Mouse (Mus musculus): Measurements from ENCODE around the gene Zswim2. TPM values are rescaled to one million over a fixed set of nuclear protein-coding genes. Genes with fewer than 3 reads are reported as not detected.
"Not testable (repeated sequence)": the region's sequence is repeated elsewhere in the genome, so short reads cannot be mapped to it uniquely, and the experiment has no call there.

Zswim2 gene
- not detected for total RNA-seq (2021)

- DNase-seq: peak; percentile 23
Observed at GRCm38 (mm10) chr2:83940931-83941361, at the start of gene Zswim2. Gene Zswim2, minus strand, starts transcription at chr2:83941228.

GRCm38 (mm10) chr2:83990253-83990652 is 49.2 kb upstream of the Zswim2 start, which contains the start of gene Gm13691:
Gene Gm13691, plus strand, starts transcription at chr2:83990553.
- not testable (repeated sequence) for DNase-seq

- DNase-seq: not testable (repeated sequence)
Observed at GRCm38 (mm10) chr2:83984443-83984842, 43.4 kb upstream of the Zswim2 start, which contains the start of gene Gm13697. Gene Gm13697, plus strand, starts transcription at chr2:83984743.

- DNase-seq: not testable (repeated sequence)
Observed at GRCm38 (mm10) chr2:83978633-83979032, 37.6 kb upstream of the Zswim2 start, which contains the start of gene Gm13694. Gene Gm13694, plus strand, starts transcription at chr2:83978933.

- DNase-seq: not testable (repeated sequence)
Observed at GRCm38 (mm10) chr2:83972823-83973222, 31.8 kb upstream of the Zswim2 start, which contains the start of gene Gm13696. Gene Gm13696, plus strand, starts transcription at chr2:83973123.

GRCm38 (mm10) chr2:83967013-83967412 is 26.0 kb upstream of the Zswim2 start, which contains the start of gene Gm13695:
Gene Gm13695, plus strand, starts transcription at chr2:83967313.
- not testable (repeated sequence) for DNase-seq

GRCm38 (mm10) chr2:83961203-83961602 is 20.2 kb upstream of the Zswim2 start, which contains the start of gene Gm13693:
Gene Gm13693, plus strand, starts transcription at chr2:83961503.
- not testable (repeated sequence) for DNase-seq

- not testable (repeated sequence) for DNase-seq
Observed at GRCm38 (mm10) chr2:83955393-83955792, 14.4 kb upstream of the Zswim2 start, which contains the start of gene Gm13698. Gene Gm13698, plus strand, starts transcription at chr2:83955693.

- DNase-seq: no peak
Observed at GRCm38 (mm10) chr2:83941792-83942191, 764 bp upstream of the Zswim2 start.

GRCm38 (mm10) chr2:83941378-83941777 is 350 bp upstream of the Zswim2 start:
- no peak for DNase-seq

- no peak for DNase-seq
Observed at GRCm38 (mm10) chr2:83929478-83930088, 11.4 kb downstream of the Zswim2 start.

GRCm38 (mm10) chr2:83901896-83902540 is 39.0 kb downstream of the Zswim2 start:
- DNase-seq: no peak

- no peak for DNase-seq
Observed at GRCm38 (mm10) chr2:83893701-83894100, 47.3 kb downstream of the Zswim2 start.

- DNase-seq: no peak
Observed at GRCm38 (mm10) chr2:83883850-83884420, 57.1 kb downstream of the Zswim2 start.

Other genes starting within 250 kb of the Zswim2 start
- 10 to 100 TPM; 57.2 to 64.7 TPM for gene Itgav, start 216.8 kb downstream of the Zswim2 start, total RNA-seq (2021)
- 1 to 10 TPM; 1.3 to 1.6 TPM for gene Fam171b, start 128.6 kb downstream of the Zswim2 start, total RNA-seq (2021)
- gene Gm13698, start 14.5 kb upstream of the Zswim2 start, total RNA-seq (2021): 1 to 10 TPM; 1.1 TPM
- gene Gm13693, start 20.3 kb upstream of the Zswim2 start, total RNA-seq (2021): 1 to 10 TPM; 1.1 TPM
- gene Gm13695, start 26.1 kb upstream of the Zswim2 start, total RNA-seq (2021): not detected
- 1 to 10 TPM; 1.1 TPM for gene Gm13696, start 31.9 kb upstream of the Zswim2 start, total RNA-seq (2021)
- gene Gm13694, start 37.7 kb upstream of the Zswim2 start, total RNA-seq (2021): 1 to 10 TPM; 1.1 TPM
- gene Gm13697, start 43.5 kb upstream of the Zswim2 start, total RNA-seq (2021): 1 to 10 TPM; 1.1 TPM
- 1 to 10 TPM; 1.1 TPM for gene Gm13691, start 49.3 kb upstream of the Zswim2 start, total RNA-seq (2021)